Mouse (Mus musculus): ENCODE measurements around the gene Glt1d1. TPM values are rescaled to one million over a fixed set of nuclear protein-coding genes. Genes with fewer than 3 reads are reported as not detected.

Gene Glt1d1
- total and polyA plus RNA-seq, 3 experiments, result 0.19 TPM; not detected in 2

DNA sequence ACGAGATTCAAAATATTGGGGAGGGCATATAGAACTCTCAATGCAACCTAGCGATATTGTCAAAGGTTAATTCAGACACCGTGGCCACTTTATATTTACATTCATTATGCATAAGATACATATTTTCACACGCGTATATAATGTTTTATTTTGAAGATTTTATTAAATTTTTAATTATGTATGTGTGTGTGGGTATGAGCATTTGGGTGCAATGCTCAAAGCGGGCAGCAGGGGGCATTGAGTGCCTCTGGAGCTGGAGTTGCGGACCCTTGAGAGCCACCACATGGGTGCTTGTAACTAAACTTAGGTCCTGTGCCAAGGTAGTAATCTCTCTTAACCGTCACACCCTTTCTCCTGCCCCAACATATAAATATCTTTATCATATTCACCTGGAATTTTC is 41.9 kb downstream of the Glt1d1 start:
- H3K9me3 ChIP-seq (replicated peaks; ENCODE audit: insufficient read depth, low read length), result no peaks in the 10 kb centered on the region
- no peaks in the 10 kb centered on the region for H3K79me2 ChIP-seq (ENCODE audit: control insufficient read depth, insufficient read depth, low read length, poor library complexity)
- H3K4me1 ChIP-seq (ENCODE audit: control insufficient read depth in 1 of 2, insufficient read depth in 2 of 2, low read length in 2 of 2), result no peaks in the 10 kb centered on the region
- H3K9ac ChIP-seq (ENCODE audit: control insufficient read depth, low read depth, low read length, poor library complexity, severe bottlenecking), result no peak overlapping the region
- H3K4me3 ChIP-seq (ENCODE audit: control insufficient read depth in 1 of 2, insufficient read depth in 1 of 2, low read depth in 2 of 2, low read length in 2 of 2), result no peak overlapping the region
- peak; percentile 11 to 27 (median 14); a peak in 3 of 6 replicates for TF ChIP-seq CTCF (IDR thresholded peaks at IDR 0.05 in 2 of 3, conservative IDR thresholded peaks at IDR 0.05 in 1 of 3; ENCODE audit: control insufficient read depth in 1 of 3, insufficient read depth in 1 of 3, low read depth in 2 of 3, low read length in 3 of 3, poor library complexity in 1 of 3, severe bottlenecking in 1 of 3)
- TF ChIP-seq MYC (IDR thresholded peaks at IDR 0.05; ENCODE audit: low read depth, low read length), result no peak
- no peak for DNase-seq (ENCODE audit: low read depth, low spot score)
- no peaks in the 10 kb centered on the region for H3K27me3 ChIP-seq (ENCODE audit: control insufficient read depth in 1 of 2, insufficient read depth in 2 of 2, low read length in 2 of 2)
- H3K27ac ChIP-seq (ENCODE audit: control insufficient read depth, low read depth, low read length), result no peak overlapping the region
- H3K36me3 ChIP-seq (ENCODE audit: control insufficient read depth in 1 of 2, insufficient read depth in 2 of 2, low read length in 2 of 2), result no peaks in the 10 kb centered on the region

DNA sequence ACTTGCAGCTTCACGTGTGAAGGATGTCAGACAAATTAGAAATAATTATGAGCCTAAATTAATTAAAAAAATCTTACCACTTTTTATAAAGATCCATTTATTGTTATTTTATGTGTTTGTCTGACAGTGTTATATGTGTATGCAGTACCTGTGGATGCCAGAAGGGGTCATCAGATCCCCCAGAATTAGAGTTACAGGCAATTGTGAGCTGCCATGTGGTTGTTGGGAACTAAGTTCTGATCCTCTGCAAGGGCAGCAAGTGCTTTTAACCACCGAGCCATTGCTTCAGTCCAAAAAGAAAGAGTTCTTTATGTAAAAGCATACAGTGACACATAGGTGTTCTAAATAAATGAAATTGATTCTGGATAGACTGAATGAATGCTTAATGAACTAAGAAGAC is 45.5 kb downstream of the Glt1d1 start:
- DNase-seq (ENCODE audit: low read depth, low spot score), result no peak
- no peak overlapping the region for H3K27ac ChIP-seq (ENCODE audit: control insufficient read depth, low read depth, low read length)
- H3K79me2 ChIP-seq (ENCODE audit: control insufficient read depth, insufficient read depth, low read length, poor library complexity), result no peaks in the 10 kb centered on the region
- no peaks in the 10 kb centered on the region for H3K27me3 ChIP-seq (ENCODE audit: control insufficient read depth in 1 of 2, insufficient read depth in 2 of 2, low read length in 2 of 2)
- H3K4me1 ChIP-seq (ENCODE audit: control insufficient read depth in 1 of 2, insufficient read depth in 2 of 2, low read length in 2 of 2), result no peaks in the 10 kb centered on the region
- TF ChIP-seq RAD21 (IDR thresholded peaks at IDR 0.05; ENCODE audit: low read depth, low read length) (peak; percentile 1), CHD2 (IDR thresholded peaks at IDR 0.05; ENCODE audit: low read length) (no peak)
- no peak overlapping the region for H3K4me3 ChIP-seq (ENCODE audit: control insufficient read depth in 1 of 2, insufficient read depth in 1 of 2, low read depth in 2 of 2, low read length in 2 of 2)
- no peak overlapping the region for H3K9ac ChIP-seq (ENCODE audit: control insufficient read depth, low read depth, low read length, poor library complexity, severe bottlenecking)
- H3K36me3 ChIP-seq (ENCODE audit: control insufficient read depth in 1 of 2, insufficient read depth in 2 of 2, low read length in 2 of 2), result no peaks in the 10 kb centered on the region
- no peaks in the 10 kb centered on the region for H3K9me3 ChIP-seq (replicated peaks; ENCODE audit: insufficient read depth, low read length)

DNA sequence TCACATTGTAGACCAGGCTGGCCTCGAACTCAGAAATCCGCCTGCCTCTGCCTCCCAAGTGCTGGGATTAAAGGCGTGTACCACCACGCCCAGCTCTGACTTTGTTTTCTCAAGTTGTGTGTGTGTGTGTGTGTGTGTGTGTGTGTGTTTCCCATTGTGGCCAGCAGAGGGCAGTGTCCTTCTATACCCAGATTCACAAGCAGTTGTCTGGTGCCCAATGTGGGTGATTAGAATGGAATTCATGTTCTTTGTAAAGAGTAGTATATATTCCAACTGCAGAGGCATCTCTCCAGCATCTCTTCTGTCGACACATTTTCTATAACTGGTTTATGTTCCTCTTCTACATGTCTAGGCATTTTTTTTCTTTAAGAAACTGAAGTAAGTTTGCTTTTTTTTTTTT is 46.4 kb downstream of the Glt1d1 start:
- Histone ChIP-seq H3K9me3 (replicated peaks; ENCODE audit: insufficient read depth, low read length) (no peaks in the 10 kb centered on the region), H3K4me3 (ENCODE audit: control insufficient read depth in 1 of 2, insufficient read depth in 1 of 2, low read depth in 2 of 2, low read length in 2 of 2) (no peak overlapping the region), H3K9ac (ENCODE audit: control insufficient read depth, low read depth, low read length, poor library complexity, severe bottlenecking) (no peak overlapping the region), H3K27me3 (ENCODE audit: control insufficient read depth in 1 of 2, insufficient read depth in 2 of 2, low read length in 2 of 2) (no peaks in the 10 kb centered on the region), H3K79me2 (ENCODE audit: control insufficient read depth, insufficient read depth, low read length, poor library complexity) (no peaks in the 10 kb centered on the region), H3K27ac (ENCODE audit: control insufficient read depth, low read depth, low read length) (no peak overlapping the region), H3K36me3 (ENCODE audit: control insufficient read depth in 1 of 2, insufficient read depth in 2 of 2, low read length in 2 of 2) (no peaks in the 10 kb centered on the region), H3K4me1 (ENCODE audit: control insufficient read depth in 1 of 2, insufficient read depth in 2 of 2, low read length in 2 of 2) (no peaks in the 10 kb centered on the region)
- TF ChIP-seq HCFC1 (IDR thresholded peaks at IDR 0.05; ENCODE audit: low read depth, low read length) (no peak), CTCF (IDR thresholded peaks at IDR 0.05 in 2 of 3, conservative IDR thresholded peaks at IDR 0.05 in 1 of 3; ENCODE audit: control insufficient read depth in 1 of 3, insufficient read depth in 1 of 3, low read depth in 2 of 3, low read length in 3 of 3, poor library complexity in 1 of 3, severe bottlenecking in 1 of 3) (peak in 1 of 3 experiments; percentile 4; a peak in 1 of 6 replicates), USF2 (IDR thresholded peaks at IDR 0.05; ENCODE audit: borderline replicate concordance in 1 of 2, insufficient read depth in 1 of 2, low read depth in 1 of 2, low read length in 2 of 2) (no peak)
- peak; percentile 13 for DNase-seq (ENCODE audit: low read depth, low spot score)

DNA sequence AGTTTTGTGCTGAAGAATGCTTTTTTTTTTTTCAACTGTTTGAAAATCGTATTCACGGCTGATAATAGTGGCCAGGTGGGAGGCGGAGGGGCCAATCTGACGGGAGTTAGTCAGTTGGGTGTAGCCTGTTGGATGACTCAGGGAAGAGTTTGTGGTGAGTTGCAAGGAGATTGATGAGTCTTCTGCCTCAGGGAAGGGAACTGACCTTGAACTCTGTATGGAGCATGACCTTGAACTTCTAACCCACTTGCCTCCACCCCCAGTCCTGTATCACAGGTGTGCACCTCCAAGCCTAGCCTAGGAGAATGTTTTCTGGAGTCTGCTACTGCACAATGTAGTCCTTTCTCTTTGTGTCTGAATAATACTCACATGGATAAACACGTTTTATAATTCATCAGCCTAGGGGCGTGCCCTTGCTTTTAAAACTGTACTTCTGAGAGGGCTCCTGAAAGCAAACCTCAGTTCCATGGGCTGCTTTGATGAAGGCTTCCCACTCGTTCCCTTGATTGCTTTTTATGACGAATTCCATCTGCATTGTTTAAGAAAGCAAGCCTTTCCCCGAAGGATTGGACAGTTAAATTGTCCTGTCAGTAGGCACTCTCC is 56.6 kb downstream of the Glt1d1 start:
- Histone ChIP-seq H3K36me3 (ENCODE audit: control insufficient read depth in 1 of 2, insufficient read depth in 2 of 2, low read length in 2 of 2) (no peaks in the 10 kb centered on the region), H3K9me3 (replicated peaks; ENCODE audit: insufficient read depth, low read length) (no peaks in the 10 kb centered on the region), H3K4me3 (ENCODE audit: control insufficient read depth in 1 of 2, insufficient read depth in 1 of 2, low read depth in 2 of 2, low read length in 2 of 2) (no peak overlapping the region), H3K4me1 (ENCODE audit: control insufficient read depth in 1 of 2, insufficient read depth in 2 of 2, low read length in 2 of 2) (no peaks in the 10 kb centered on the region), H3K79me2 (ENCODE audit: control insufficient read depth, insufficient read depth, low read length, poor library complexity) (no peaks in the 10 kb centered on the region), H3K27me3 (ENCODE audit: control insufficient read depth in 1 of 2, insufficient read depth in 2 of 2, low read length in 2 of 2) (no peaks in the 10 kb centered on the region), H3K27ac (ENCODE audit: control insufficient read depth, low read depth, low read length) (no peak overlapping the region), H3K9ac (ENCODE audit: control insufficient read depth, low read depth, low read length, poor library complexity, severe bottlenecking) (no peak overlapping the region)
- DNase-seq (ENCODE audit: low read depth, low spot score), result no peak
- no peak for TF ChIP-seq ZKSCAN1 (IDR thresholded peaks at IDR 0.05; ENCODE audit: low read depth, low read length)
- TF ChIP-seq NELFE (IDR thresholded peaks at IDR 0.05; ENCODE audit: low read depth, low read length), result no peak
- no peak for TF ChIP-seq ZNF384 (IDR thresholded peaks at IDR 0.05; ENCODE audit: low read depth, low read length)
- no peak for TF ChIP-seq HCFC1 (IDR thresholded peaks at IDR 0.05; ENCODE audit: low read depth, low read length)
- no peak for TF ChIP-seq RAD21 (IDR thresholded peaks at IDR 0.05; ENCODE audit: low read depth, low read length)
- no peak for TF ChIP-seq ETS1 (IDR thresholded peaks at IDR 0.05; ENCODE audit: low read depth, low read length)
- TF ChIP-seq GATA1 (IDR thresholded peaks at IDR 0.05; ENCODE audit: low read depth, low read length), result no peak
- TF ChIP-seq CHD2 (IDR thresholded peaks at IDR 0.05; ENCODE audit: low read length), result no peak
- TF ChIP-seq MYB (IDR thresholded peaks at IDR 0.05; ENCODE audit: low read depth, low read length), result no peak
- TF ChIP-seq POLR2AphosphoS2 (IDR thresholded peaks at IDR 0.05; ENCODE audit: low read length), result no peak
- no peak for TF ChIP-seq CTCF (IDR thresholded peaks at IDR 0.05 in 2 of 3, conservative IDR thresholded peaks at IDR 0.05 in 1 of 3; ENCODE audit: control insufficient read depth in 1 of 3, insufficient read depth in 1 of 3, low read depth in 2 of 3, low read length in 3 of 3, poor library complexity in 1 of 3, severe bottlenecking in 1 of 3)
- no peak for TF ChIP-seq TAL1 (IDR thresholded peaks at IDR 0.05; ENCODE audit: low read length)
- no peak for TF ChIP-seq POLR2AphosphoS5 (IDR thresholded peaks at IDR 0.05; ENCODE audit: borderline replicate concordance, low read depth, low read length)
- TF ChIP-seq SMC3 (IDR thresholded peaks at IDR 0.05; ENCODE audit: low read depth, low read length), result no peak
- TF ChIP-seq NRF1 (IDR thresholded peaks at IDR 0.05; ENCODE audit: insufficient read depth, low read depth, low read length, poor library complexity, severe bottlenecking), result no peak
- no peak for TF ChIP-seq BHLHE40 (IDR thresholded peaks at IDR 0.05; ENCODE audit: borderline replicate concordance, low read depth, low read length)

All from MEL (cell line).